Mouse (Mus musculus) myocyte (in vitro differentiated cells): Measurements from ENCODE around the gene Fbxo33.

Experiments used
- E2F4 ChIP-seq: IDR thresholded peaks from one replicate; pipeline ENCODE4 v1.6.1; 2011; ENCODE audit warnings: mild to moderate bottlenecking, control low read depth, moderate library complexity; ENCODE audit not compliant: insufficient read depth
- MAX ChIP-seq: IDR thresholded peaks from one replicate; pipeline ENCODE4 v1.6.1; 2011; ENCODE audit warnings: low read depth, mild to moderate bottlenecking, control low read depth
- POLR2A ChIP-seq: IDR thresholded peaks from one replicate; pipeline ENCODE4 v1.6.1; 2011; ENCODE audit warnings: low read depth, mild to moderate bottlenecking, control low read depth, moderate library complexity; ENCODE audit not compliant: insufficient read length
- USF1 ChIP-seq: IDR thresholded peaks from one replicate; pipeline ENCODE4 v1.6.1; 2011; ENCODE audit warnings: low read depth, mild to moderate bottlenecking, control low read depth, moderate library complexity

- TF ChIP-seq E2F4 (no peak), MAX (no peak), USF1 (no peak), POLR2A (no peak)
Observed at GRCm38 (mm10) chr12:59265942-59266231, 46.4 kb upstream of the Fbxo33 start.
